Mouse (Mus musculus) testis, adult 2 months (tissue): ENCODE measurements around the gene Nup133.

ENCODE experiments used
- CTCF ChIP-seq: fragments of 200-500 bp; IDR thresholded peaks from 2 replicates; pipeline ENCODE4 v1.5.1; 2012; ENCODE audit warnings: low read depth, mild to moderate bottlenecking, inconsistent platforms, low read length, moderate library complexity; ENCODE audit not compliant: control insufficient read depth, insufficient read depth, insufficient replicate concordance
- POLR2A ChIP-seq: fragments of 200-500 bp; IDR thresholded peaks from 2 replicates; pipeline ENCODE4 v1.6.1; 2012; ENCODE audit warnings: low read depth, mild to moderate bottlenecking, inconsistent platforms, low read length, moderate library complexity; ENCODE audit not compliant: control insufficient read depth

- TF ChIP-seq CTCF (no peak), POLR2A (no peak)
These were observed 49.7 kb downstream of the Nup133 start for GRCm38 (mm10) chr8:123899366-123899765.
